Mouse (Mus musculus) testis, adult 2 months (tissue): ENCODE results near the gene Galnt10. TPM values are rescaled to one million over a fixed set of nuclear protein-coding genes. Genes with fewer than 3 reads are reported as not detected.

Experiments
- H3K27ac ChIP-seq: fragments of 200-500 bp; 2 replicates; pipeline ENCODE4 v1.5.1; 2012; ENCODE audit warnings: low read depth, low read length; ENCODE audit not compliant: control insufficient read depth, insufficient read depth
- H3K27me3 ChIP-seq: fragments of 200-500 bp; 2 replicates; pipeline ENCODE4 v1.6.1; 2012; ENCODE audit warnings: mild to moderate bottlenecking, low read length, moderate library complexity; ENCODE audit not compliant: control insufficient read depth, insufficient read depth
- H3K36me3 ChIP-seq: fragments of 200-500 bp; 2 replicates; pipeline ENCODE4 v1.6.1; 2012; ENCODE audit warnings: mild to moderate bottlenecking, low read length; ENCODE audit not compliant: control insufficient read depth, insufficient read depth
- H3K4me1 ChIP-seq: fragments of 200-500 bp; 2 replicates; pipeline ENCODE4 v1.6.1; 2012; ENCODE audit warnings: low read length; ENCODE audit not compliant: control insufficient read depth, insufficient read depth
- H3K4me3 ChIP-seq: fragments of 200-500 bp; 2 replicates; pipeline ENCODE4 v1.5.1; 2012; ENCODE audit warnings: low read depth, mild to moderate bottlenecking, low read length, moderate library complexity, mixed read lengths; ENCODE audit not compliant: control insufficient read depth
- CTCF ChIP-seq: fragments of 200-500 bp; IDR thresholded peaks from 2 replicates; pipeline ENCODE4 v1.5.1; 2012; ENCODE audit warnings: low read depth, mild to moderate bottlenecking, inconsistent platforms, low read length, moderate library complexity; ENCODE audit not compliant: control insufficient read depth, insufficient read depth, insufficient replicate concordance
- POLR2A ChIP-seq: fragments of 200-500 bp; IDR thresholded peaks from 2 replicates; pipeline ENCODE4 v1.6.1; 2012; ENCODE audit warnings: low read depth, mild to moderate bottlenecking, inconsistent platforms, low read length, moderate library complexity; ENCODE audit not compliant: control insufficient read depth
- polyA plus RNA-seq: library from polyadenylated mRNA; depleted of rRNA; stranded (reverse); fragments of >200 nt; gene quantifications from 2 replicates; pipeline ENCODE4 v1.2.3, GENCODE M21; 2012

The Galnt10 gene
- polyA plus RNA-seq, 1 experiment: 25.9 TPM

DNA sequence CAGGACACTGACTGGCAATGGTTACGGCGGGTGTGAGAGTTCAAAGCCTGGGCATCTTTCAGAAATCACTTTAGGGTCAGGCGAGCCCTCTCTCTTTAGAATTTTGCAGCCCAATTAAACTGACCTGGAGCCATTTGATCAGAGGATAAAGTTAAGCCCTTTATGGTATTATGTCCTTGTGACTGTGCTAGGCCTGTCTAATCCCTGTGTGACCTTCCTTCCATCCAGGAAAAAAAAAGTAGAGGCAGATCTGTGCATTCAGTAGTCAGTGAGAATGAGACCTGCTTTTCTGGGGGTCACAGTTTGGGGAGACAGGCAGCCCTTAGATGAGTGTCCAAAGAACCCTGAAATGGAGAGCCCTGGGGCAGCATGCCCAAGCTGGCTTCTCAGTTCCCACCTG, 71.5 kb downstream of the Galnt10 start:
- H3K36me3 ChIP-seq: no peaks in the 10 kb centered on the region

DNA sequence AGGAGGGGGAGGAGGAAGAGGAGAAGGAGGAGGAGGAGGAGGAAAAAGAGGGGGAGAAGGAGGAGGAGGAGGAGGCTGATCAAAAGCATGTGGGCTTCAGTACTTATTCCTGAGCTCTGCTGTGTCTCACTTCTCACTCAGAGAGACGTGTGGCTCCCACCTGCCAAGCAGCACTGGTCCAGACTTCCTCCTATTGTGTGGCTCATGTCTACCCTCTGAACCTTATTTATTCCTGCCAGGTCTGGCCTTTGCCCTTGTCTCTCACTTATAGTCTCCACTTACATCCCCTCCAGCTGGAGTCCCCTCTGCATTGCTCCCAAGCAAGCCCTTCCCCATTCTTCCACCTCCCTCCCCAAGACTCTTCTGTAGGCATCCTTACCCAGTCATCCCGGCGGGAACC, 72.2 kb downstream of the Galnt10 start:
- Histone ChIP-seq H3K27ac (no peak overlapping the region), H3K27me3 (no peaks in the 10 kb centered on the region), H3K4me1 (no peaks in the 10 kb centered on the region), H3K4me3 (no peak overlapping the region), H3K36me3 (no peaks in the 10 kb centered on the region)
- TF ChIP-seq CTCF (no peak), POLR2A (no peak)

More for the DNA sequence above, 71.5 kb downstream of the Galnt10 start:
- H3K4me1 ChIP-seq: no peaks in the 10 kb centered on the region
- H3K27me3 ChIP-seq: no peaks in the 10 kb centered on the region
- TF ChIP-seq POLR2A (no peak), CTCF (no peak)
- H3K4me3 ChIP-seq: no peak overlapping the region
- no peak overlapping the region for H3K27ac ChIP-seq

DNA sequence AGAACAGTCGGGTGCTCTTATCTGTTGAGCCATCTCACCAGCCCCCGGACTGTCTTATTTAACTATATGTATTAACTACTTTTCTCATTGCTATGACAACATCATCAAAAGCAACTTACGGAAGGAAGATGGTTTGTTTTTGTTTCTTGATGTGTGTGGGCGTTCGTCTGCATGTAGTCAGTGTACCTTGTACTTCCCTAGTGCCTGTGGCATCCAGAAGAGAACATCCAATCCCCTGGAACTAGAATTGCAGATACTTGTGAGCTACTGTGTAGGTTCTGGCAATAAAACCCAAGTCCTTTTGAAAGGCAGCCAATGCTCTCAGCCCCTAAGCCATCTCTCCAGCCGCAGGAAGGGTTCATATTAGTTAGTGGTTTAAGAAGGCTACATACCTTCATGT, 72.8 kb downstream of the Galnt10 start:
- Histone ChIP-seq H3K4me1 (no peaks in the 10 kb centered on the region), H3K4me3 (no peak overlapping the region), H3K27me3 (no peaks in the 10 kb centered on the region), H3K27ac (no peak overlapping the region), H3K36me3 (no peaks in the 10 kb centered on the region)
- TF ChIP-seq POLR2A: no peak
- no peak for TF ChIP-seq CTCF

DNA sequence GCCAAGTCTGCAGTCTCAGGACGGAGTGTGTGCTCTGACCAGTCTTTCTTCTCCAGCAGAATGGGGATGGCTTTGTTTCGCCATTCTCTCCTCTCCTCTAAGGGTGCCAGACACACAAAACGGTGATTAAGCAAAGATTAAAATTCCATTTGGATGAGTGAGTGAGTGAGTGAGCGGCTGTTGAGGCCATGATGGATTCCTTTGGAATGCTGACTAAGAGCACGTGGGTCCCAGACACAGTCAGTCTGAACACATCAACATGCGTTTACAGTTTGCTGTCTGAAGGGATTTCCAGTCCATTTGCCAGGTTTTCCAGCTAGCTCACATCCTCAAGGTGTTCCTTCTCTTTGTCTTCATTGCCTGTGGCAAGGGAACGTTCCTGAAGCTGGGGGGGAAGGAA, 74.4 kb downstream of the Galnt10 start:
- TF ChIP-seq POLR2A: no peak
- TF ChIP-seq CTCF: no peak
- Histone ChIP-seq H3K27ac (no peak overlapping the region), H3K4me1 (no peaks in the 10 kb centered on the region), H3K4me3 (no peak overlapping the region), H3K36me3 (no peaks in the 10 kb centered on the region), H3K27me3 (no peaks in the 10 kb centered on the region)

DNA sequence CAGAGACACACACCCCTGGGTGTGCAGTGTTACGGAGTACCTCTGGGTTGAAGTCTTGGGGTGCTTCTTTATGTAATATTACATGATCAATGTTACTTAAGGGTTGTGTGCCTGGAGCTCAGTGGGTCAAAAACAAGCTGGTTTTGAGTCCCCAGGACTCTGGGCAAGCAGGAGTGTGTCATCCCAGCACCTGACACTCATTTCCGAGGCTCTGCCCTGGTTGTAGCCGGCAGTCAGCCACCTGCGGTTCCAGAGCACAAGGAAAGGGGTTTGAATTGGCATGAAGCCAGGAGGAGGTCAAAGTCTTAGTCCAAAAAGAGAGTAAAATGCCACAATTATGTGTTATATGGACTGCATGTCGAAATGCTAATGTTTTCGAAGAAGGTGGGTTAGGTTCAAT, 74.8 kb downstream of the Galnt10 start:
- Histone ChIP-seq H3K36me3 (no peaks in the 10 kb centered on the region), H3K4me1 (no peaks in the 10 kb centered on the region), H3K4me3 (no peak overlapping the region), H3K27me3 (no peaks in the 10 kb centered on the region), H3K27ac (no peak overlapping the region)
- TF ChIP-seq POLR2A: no peak
- no peak for TF ChIP-seq CTCF

DNA sequence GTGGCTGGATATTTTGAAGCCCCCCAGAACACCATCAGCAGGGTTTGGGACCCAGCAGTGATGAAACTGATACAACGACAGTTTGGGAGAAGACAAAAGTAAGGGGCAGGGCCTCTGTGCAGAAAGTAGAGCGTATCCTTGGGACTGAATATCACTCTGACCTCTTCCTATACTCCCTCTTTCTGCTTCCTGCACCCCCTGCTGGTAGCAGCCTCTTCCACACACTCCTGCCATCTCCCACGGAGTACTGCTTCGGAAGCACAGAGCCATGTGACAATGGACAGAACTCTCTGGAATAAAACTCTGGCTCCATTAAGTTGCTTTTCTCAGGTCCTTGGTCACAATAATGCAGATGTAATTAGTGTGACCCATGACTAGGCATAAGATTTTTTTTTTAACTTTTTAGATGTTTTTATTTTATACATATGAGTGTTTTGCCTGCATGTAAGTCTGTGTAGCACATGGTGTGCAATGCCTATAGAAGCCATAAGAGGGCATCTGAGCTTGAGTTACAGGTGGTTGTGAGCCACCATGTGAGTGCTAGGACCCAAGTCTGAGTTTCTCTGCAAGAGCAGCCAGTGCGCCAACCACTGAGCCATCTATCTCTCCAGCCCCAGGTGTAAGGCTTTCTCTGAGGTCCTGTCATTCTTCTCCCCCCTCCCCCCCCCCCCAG, 79.7 kb downstream of the Galnt10 start:
- H3K27ac ChIP-seq: no peak overlapping the region
- H3K36me3 ChIP-seq: no peaks in the 10 kb centered on the region
- no peaks in the 10 kb centered on the region for H3K4me1 ChIP-seq
- TF ChIP-seq CTCF: peak; percentile 21; the same call in 1 of the 2 replicates
- no peak for TF ChIP-seq POLR2A
- no peaks in the 10 kb centered on the region for H3K27me3 ChIP-seq
- H3K4me3 ChIP-seq: no peak overlapping the region

DNA sequence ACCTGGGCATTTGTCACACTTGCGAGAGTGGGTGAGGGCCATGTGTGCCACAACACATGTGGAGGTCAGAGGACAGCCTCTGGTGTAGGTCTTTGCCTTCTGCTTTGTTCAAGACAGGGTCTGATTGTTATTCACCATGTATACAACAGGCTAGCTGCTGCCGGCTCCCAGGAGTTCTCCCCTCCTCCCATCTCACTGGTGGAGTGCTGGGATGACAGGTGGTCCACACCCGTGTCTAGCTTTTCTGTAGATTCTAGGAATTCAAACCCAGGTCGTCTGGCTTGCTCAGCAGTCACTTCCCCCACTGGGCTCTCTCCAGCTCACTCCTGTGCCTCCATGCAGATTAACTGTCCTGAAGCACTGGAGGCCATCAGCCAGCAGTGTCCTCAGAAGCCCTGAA, 80.7 kb downstream of the Galnt10 start:
- H3K27ac ChIP-seq: no peak overlapping the region
- H3K36me3 ChIP-seq: no peaks in the 10 kb centered on the region
- no peaks in the 10 kb centered on the region for H3K27me3 ChIP-seq
- H3K4me3 ChIP-seq: no peak overlapping the region
- TF ChIP-seq CTCF: no peak
- no peak for TF ChIP-seq POLR2A
- no peaks in the 10 kb centered on the region for H3K4me1 ChIP-seq
